Mouse (Mus musculus): Measurements from ENCODE around the gene Gm11639. TPM values are rescaled to one million over a fixed set of nuclear protein-coding genes. Genes with fewer than 3 reads are reported as not detected.

Gene Gm11639
- polyA plus RNA-seq, 1 experiment = 0.17 TPM

- H3K27ac ChIP-seq (ENCODE audit: insufficient read depth, low read length) = no peak within 1 kb of the TSS
- TF ChIP-seq CTCF (IDR thresholded peaks at IDR 0.05; ENCODE audit: extremely low read depth, insufficient read depth, low read length) = no peak
- TF ChIP-seq POLR2A (IDR thresholded peaks at IDR 0.05; ENCODE audit: extremely low read depth, insufficient read depth, low read length) = no peak
- no peak within 1 kb of the TSS for H3K4me3 ChIP-seq (ENCODE audit: insufficient read depth, low read length)
- H3K4me1 ChIP-seq (ENCODE audit: control insufficient read depth, insufficient read depth, low read length) = no peaks in the 10 kb centered on the region
These were observed 461.1 kb downstream of the Gm11639 start, which contains the start of gene Gm10842 for GRCm38 (mm10) chr11:105146593-105146992. Gene Gm10842 (plus strand): TSS chr11:105146893.

GRCm38 (mm10) chr11:105149353-105149752 is 463.8 kb downstream of the Gm11639 start:
- H3K27ac ChIP-seq (ENCODE audit: insufficient read depth, low read length) = no peak overlapping the region
- H3K4me3 ChIP-seq (ENCODE audit: insufficient read depth, low read length) = no peak overlapping the region
- H3K4me1 ChIP-seq (ENCODE audit: control insufficient read depth, insufficient read depth, low read length) = no peaks in the 10 kb centered on the region
- no peak for TF ChIP-seq POLR2A (IDR thresholded peaks at IDR 0.05; ENCODE audit: extremely low read depth, insufficient read depth, low read length)
- TF ChIP-seq CTCF (IDR thresholded peaks at IDR 0.05; ENCODE audit: extremely low read depth, insufficient read depth, low read length) = no peak

GRCm38 (mm10) chr11:105149766-105150165 is 464.3 kb downstream of the Gm11639 start:
- Histone ChIP-seq H3K4me1 (ENCODE audit: control insufficient read depth, insufficient read depth, low read length) (no peaks in the 10 kb centered on the region), H3K4me3 (ENCODE audit: insufficient read depth, low read length) (no peak overlapping the region), H3K27ac (ENCODE audit: insufficient read depth, low read length) (no peak overlapping the region)
- TF ChIP-seq CTCF (IDR thresholded peaks at IDR 0.05; ENCODE audit: extremely low read depth, insufficient read depth, low read length) = no peak
- TF ChIP-seq POLR2A (IDR thresholded peaks at IDR 0.05; ENCODE audit: extremely low read depth, insufficient read depth, low read length) = no peak

- Histone ChIP-seq H3K4me3 (ENCODE audit: insufficient read depth, low read length) (no peak overlapping the region), H3K4me1 (ENCODE audit: control insufficient read depth, insufficient read depth, low read length) (no peaks in the 10 kb centered on the region), H3K27ac (ENCODE audit: insufficient read depth, low read length) (no peak overlapping the region)
- no peak for TF ChIP-seq CTCF (IDR thresholded peaks at IDR 0.05; ENCODE audit: extremely low read depth, insufficient read depth, low read length)
These were observed 465.2 kb downstream of the Gm11639 start for GRCm38 (mm10) chr11:105150691-105151090.

- no peak for TF ChIP-seq POLR2A (IDR thresholded peaks at IDR 0.05; ENCODE audit: extremely low read depth, insufficient read depth, low read length)
- no peak for TF ChIP-seq CTCF (IDR thresholded peaks at IDR 0.05; ENCODE audit: extremely low read depth, insufficient read depth, low read length)
- Histone ChIP-seq H3K27ac (ENCODE audit: insufficient read depth, low read length) (no peak overlapping the region), H3K4me3 (ENCODE audit: insufficient read depth, low read length) (no peak overlapping the region), H3K4me1 (ENCODE audit: control insufficient read depth, insufficient read depth, low read length) (no peaks in the 10 kb centered on the region)
These were observed 465.9 kb downstream of the Gm11639 start for GRCm38 (mm10) chr11:105151226-105152016.

- H3K4me1 ChIP-seq (ENCODE audit: control insufficient read depth, insufficient read depth, low read length) = no peaks in the 10 kb centered on the region
- H3K27ac ChIP-seq (ENCODE audit: insufficient read depth, low read length) = no peak overlapping the region
- no peak overlapping the region for H3K4me3 ChIP-seq (ENCODE audit: insufficient read depth, low read length)
- TF ChIP-seq CTCF (IDR thresholded peaks at IDR 0.05; ENCODE audit: extremely low read depth, insufficient read depth, low read length) (no peak), POLR2A (IDR thresholded peaks at IDR 0.05; ENCODE audit: extremely low read depth, insufficient read depth, low read length) (no peak)
These were observed 466.5 kb downstream of the Gm11639 start for GRCm38 (mm10) chr11:105152017-105152300.

- Histone ChIP-seq H3K27ac (ENCODE audit: insufficient read depth, low read length) (no peak overlapping the region), H3K4me1 (ENCODE audit: control insufficient read depth, insufficient read depth, low read length) (no peaks in the 10 kb centered on the region), H3K4me3 (ENCODE audit: insufficient read depth, low read length) (no peak overlapping the region)
- TF ChIP-seq CTCF (IDR thresholded peaks at IDR 0.05; ENCODE audit: extremely low read depth, insufficient read depth, low read length) (no peak), POLR2A (IDR thresholded peaks at IDR 0.05; ENCODE audit: extremely low read depth, insufficient read depth, low read length) (no peak)
These were observed 466.9 kb downstream of the Gm11639 start for GRCm38 (mm10) chr11:105152357-105152899.

GRCm38 (mm10) chr11:105153068-105153833 is 467.7 kb downstream of the Gm11639 start:
- H3K4me3 ChIP-seq (ENCODE audit: insufficient read depth, low read length) = no peak overlapping the region
- no peak overlapping the region for H3K27ac ChIP-seq (ENCODE audit: insufficient read depth, low read length)
- no peaks in the 10 kb centered on the region for H3K4me1 ChIP-seq (ENCODE audit: control insufficient read depth, insufficient read depth, low read length)
- TF ChIP-seq CTCF (IDR thresholded peaks at IDR 0.05; ENCODE audit: extremely low read depth, insufficient read depth, low read length) = no peak
- no peak for TF ChIP-seq POLR2A (IDR thresholded peaks at IDR 0.05; ENCODE audit: extremely low read depth, insufficient read depth, low read length)

- Histone ChIP-seq H3K4me1 (ENCODE audit: control insufficient read depth, insufficient read depth, low read length) (no peaks in the 10 kb centered on the region), H3K27ac (ENCODE audit: insufficient read depth, low read length) (no peak overlapping the region), H3K4me3 (ENCODE audit: insufficient read depth, low read length) (no peak overlapping the region)
- no peak for TF ChIP-seq CTCF (IDR thresholded peaks at IDR 0.05; ENCODE audit: extremely low read depth, insufficient read depth, low read length)
- TF ChIP-seq POLR2A (IDR thresholded peaks at IDR 0.05; ENCODE audit: extremely low read depth, insufficient read depth, low read length) = no peak
These were observed 470.4 kb downstream of the Gm11639 start for GRCm38 (mm10) chr11:105155915-105156314.

All from cortical plate, adult 2 months (tissue).